Mouse (Mus musculus): ENCODE results near the gene Snap25.

The Snap25 gene

DNA sequence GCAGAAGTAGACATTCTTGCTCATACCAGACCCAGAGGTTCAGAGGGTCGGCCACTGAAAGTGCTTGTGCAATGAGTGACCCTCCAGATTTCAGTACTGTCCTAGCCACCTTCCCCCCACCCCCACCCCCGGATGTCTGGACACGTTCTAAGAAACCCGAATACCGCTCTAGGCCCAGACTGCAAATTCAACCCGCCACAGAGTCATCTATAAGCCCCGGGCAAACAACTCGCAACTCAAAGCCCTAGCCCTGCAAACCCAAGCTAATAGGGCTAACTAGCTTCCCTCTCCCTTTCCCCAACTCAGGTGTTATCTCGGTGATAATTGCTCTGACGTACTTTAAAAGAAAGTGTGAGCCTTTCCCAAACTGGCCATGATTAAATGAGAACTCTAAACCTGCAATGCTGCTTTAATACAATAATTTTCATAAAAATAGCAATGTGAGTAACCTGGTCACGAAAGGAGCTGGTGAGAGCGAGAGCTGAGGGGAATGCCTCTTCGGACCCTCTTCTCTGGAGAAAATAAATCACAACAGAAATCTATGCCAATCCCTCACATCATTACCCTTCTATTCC lies 725 bp upstream of the Snap25 start:
- no peak for DNase-seq

DNA sequence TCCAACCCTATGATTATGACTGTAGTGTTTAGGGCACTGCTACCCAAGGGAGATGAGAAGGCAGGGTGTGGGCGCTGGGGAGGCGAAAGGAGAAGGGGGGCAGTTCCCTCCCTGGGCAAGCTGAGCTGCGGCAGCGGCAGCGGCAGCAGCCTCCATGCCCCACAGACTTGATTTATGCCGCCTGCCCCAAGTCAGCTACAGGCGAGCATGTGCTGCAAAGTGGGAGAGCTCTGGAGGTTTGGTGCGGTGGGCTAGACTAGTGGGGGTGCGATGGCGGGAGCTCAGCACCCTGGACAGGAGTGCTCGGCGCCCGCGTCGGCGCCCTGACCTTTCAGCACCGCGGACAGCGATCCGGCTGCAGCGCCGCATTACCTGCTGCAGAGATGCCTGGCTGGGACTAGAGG lies 757 bp downstream of the Snap25 start:
- peak; percentile 74 for DNase-seq

DNA sequence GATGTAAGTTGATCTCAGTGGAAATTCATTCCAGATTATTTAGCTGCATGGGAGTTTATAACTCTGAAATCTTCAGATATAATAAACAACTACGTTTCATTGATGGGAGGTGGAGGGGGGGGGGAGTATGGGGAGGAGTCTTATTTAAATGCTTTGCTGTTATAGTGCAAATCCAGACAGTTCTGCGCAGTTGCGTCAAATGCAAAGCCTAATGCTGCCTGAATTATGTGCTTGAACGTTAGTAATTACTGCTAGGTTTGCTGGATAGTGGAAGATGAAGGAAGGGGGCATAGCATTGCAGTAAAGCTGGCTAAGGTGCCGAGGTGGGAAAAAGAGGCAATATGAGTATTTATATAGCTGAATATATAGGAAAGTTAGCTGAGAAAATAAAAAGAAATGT lies 2.3 kb downstream of the Snap25 start:
- no peak for DNase-seq

DNA sequence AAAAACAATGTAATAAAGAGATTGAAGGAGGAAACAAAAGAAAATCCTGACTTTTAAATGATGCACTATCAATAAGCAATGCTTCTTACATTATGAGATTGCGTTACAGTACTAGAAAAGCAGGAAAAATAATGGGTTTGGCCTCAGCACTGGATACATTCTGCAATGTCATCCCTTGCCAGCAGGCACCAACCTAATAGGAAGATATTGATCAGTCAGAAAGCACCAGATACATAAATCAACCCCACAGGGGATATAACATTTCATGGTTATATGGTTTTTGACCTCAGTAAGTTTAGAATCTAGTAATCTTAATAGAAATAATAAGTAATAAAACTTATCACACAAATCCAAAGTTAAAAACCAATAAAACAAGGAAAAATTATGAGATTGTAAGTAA lies 3.1 kb downstream of the Snap25 start:
- no peak for DNase-seq

DNA sequence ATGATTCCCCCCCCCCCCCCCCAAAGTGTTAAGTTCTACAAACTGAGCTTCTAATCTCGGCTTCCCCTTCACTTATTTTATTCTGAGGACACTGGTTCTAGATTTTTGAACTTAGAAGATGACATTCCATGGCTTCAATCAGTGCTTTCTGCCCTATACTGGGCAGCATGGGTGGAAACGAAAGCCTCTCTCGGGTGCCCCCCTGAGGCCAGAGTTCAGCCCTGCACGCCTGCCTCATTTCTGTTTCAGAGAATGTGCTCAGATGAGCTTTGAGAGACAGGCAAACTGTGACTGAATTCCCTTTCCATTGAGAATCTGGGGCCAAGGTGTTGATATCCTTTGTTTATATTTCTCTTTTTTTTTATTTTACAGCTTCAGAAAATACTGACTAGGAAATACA lies 7.0 kb downstream of the Snap25 start:
- peak; percentile 30 for DNase-seq

DNA sequence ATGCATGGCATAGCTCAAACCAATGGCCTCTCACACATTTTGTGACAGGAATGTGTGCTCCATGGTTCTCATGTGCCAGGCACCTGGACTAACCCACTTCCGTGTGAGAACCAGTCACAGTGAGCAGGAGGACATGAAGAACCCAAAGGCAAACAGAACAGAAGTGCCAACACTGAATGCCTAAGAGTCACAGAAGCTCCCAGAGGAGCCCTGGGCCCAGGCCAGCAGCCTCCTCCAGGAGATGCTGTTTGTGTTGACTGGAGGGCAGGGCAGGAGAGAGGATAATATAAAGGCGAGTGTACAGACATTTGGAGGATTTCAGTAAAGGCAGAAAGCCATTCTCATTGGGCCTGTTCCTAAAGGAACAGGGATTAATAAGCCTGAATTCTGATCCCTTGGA lies 25.0 kb downstream of the Snap25 start:
- no peak for DNase-seq

DNA sequence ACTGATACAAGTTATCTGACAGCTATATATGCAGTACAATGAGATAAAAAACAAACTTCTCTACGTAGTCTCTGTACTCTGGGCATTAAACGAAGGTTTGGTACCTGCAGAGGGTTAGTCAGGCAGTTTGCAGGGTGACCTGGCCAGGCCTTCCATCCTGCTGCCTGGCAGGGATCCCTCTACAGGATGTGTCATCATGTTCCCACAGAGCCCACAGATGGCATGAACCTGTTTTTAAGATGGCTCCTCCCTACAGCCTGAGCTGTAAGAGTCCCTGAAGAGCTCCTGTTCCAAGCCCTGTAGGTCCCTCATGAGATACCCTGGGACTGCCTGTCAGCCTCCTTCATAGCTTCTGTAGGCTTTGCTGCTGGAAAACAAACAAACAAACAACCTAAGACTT lies 29.0 kb downstream of the Snap25 start:
- DNase-seq, result no peak

DNA sequence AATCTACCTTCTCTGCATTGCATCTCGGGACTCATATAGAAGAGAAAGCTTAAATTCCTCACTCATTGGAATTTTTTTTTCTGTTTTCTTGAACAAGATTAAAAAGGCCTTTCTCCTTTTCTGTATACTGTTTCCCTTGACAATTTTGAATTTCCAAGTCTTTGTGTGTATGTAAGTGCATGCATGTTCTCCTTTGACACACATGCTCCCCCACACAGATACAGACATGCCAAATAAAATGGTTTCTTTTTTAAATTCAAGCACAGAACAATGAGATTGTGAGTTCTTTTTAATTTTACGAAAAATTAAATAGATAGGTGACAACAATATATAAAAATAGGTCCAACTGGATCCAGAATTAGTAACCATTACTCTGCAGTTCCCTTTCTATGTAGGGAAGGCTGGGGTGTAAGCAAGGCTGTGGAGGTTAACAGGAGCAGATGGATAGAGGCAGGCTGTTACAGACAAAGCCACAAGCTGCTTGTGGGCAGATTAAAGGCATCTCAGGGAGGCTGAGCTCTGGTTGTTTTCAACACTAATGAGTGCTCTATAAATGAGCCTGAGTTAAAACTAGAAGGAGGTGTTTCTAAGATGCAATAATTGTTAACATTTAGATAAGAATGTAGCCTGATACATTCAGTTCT lies 31.6 kb downstream of the Snap25 start:
- no peak for DNase-seq

DNA sequence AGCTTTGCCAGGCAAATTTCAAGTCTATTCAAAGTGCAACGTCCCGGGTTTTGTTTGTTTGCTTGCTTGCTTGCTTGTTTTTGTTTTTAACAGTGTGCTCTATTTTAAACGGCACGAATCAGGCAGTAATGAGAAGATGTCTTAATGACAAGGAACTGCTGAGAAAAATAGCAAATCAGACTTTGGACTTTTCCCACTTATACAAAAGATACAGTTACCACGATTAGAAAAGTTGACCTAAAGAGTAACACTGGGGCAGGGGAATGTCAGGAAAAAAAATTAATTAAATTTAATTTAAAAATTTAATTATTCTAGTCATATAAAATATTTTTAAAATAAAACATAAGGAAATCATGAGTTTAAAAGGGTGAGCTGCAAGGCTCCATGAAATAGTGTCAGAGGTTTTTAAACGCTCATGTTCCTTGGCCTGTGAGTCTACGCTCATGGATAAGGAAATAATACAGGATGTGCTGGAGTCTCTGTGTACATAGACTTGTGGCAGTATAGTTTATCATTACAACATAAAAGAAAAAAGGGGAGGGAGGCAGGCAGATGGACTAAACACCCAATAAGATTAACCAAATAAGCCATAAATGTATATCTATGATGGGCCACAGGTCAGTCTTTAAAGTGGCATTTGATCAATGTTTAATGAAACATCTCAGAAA lies 32.2 kb downstream of the Snap25 start:
- DNase-seq, result no peak

DNA sequence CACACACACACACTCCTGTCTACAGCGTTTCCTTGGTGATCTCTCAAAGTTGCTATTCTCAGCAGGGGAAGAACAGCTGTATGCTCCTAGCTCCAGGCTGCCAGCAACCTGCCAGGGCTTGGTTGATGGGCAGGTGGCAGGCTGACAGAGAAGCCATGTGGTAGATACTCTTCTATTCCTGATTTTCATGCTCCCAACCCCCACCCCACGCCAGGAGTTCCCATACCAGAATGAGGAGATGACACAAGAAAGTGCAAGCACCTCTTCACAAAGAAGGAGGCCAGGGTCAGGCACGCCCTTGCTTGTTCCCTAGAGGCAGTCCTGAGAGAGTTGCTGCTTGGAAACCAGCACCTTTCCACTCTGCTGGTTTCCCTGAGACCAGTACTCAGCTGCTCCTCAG lies 40.4 kb downstream of the Snap25 start:
- no peak for DNase-seq

DNA sequence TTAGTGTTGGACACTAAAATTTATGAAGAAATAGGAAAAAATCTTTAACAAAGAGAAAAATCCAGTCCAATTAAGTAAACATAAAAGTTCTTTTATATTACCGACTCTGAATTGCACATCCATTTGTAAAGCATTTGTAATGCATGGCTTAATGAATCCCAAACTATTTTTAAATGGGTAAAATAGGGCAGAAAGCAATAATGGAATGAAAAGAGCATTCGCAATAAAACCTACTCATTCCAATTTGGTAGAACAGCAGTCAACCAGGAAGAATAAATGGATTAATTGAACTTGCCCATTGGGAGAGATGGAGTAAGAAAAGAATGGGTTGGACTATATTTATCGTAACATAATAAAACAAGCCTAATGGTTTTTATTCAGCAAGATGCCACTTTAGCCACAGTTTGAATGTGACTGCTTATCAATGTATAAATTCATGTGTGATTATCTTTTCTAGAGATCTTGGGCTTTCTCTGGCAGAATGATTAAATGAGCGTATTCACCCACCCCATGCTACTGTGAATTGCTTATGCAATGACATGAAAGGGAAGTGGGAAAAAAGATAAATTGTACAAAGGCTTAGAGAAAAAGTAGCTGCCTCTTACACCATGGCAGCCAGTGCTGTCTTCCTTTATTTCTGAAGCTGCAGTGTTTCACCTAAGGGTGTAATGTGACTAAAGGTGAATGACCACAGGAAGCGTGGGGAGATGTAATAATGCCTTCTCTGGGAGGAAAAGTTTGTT lies 45.7 kb downstream of the Snap25 start:
- no peak for DNase-seq

DNA sequence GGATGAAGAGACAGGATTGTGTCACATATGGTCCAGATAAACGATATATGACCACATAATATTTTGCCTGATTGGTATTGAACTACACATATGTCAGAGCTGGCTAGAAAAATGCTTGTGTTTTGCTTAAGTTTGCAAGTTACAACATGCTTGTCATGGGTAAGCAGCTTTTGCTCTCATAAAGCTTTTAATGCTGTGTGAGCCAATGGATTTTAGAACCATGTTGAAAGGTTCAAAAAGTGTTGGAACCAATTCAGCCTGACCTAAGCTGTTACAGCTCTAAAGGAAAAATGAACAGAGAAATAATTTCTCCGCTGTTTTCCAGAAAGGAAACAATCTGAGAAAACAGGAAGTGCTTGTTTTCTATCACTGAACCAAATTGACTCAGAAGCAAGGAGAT lies 64.9 kb downstream of the Snap25 start:
- no peak for DNase-seq

DNA sequence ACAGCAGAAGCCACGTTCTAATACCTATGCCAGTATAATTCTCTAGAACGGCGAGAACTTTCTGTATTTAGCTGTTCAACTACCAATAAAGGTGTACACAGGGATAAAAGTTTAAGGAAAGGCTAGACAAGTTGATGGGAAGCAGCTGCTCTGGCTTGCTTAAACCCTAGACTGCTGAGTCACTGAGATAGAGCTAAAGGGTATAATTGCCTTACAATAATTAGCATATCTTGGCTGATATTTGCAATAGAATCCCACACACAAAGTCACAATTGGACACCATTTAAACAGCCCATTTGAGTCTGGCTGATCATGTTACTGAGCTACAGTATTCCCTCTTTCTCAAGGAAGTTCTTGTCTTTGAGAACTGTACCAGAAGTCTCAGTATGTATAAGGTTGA lies 65.4 kb downstream of the Snap25 start:
- no peak for DNase-seq

DNA sequence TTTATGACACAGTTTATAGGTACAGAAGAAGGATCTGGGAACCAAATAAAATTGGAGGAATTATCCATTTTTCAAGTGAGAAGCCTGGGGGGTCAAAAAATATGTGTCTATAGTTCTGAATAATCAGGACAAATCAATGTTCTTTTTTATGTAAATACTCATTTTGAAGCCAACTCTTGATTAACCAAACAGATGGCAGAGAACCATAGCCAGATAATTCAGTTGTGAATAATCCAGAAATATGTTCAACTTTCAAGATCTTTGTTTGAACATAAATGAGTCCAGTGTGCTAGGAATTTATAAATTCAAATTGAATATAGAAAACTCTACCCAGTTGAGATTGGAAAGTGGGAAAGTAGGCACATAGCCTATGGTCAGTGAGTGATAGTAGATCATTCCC lies 67.0 kb downstream of the Snap25 start:
- DNase-seq, result no peak

DNA sequence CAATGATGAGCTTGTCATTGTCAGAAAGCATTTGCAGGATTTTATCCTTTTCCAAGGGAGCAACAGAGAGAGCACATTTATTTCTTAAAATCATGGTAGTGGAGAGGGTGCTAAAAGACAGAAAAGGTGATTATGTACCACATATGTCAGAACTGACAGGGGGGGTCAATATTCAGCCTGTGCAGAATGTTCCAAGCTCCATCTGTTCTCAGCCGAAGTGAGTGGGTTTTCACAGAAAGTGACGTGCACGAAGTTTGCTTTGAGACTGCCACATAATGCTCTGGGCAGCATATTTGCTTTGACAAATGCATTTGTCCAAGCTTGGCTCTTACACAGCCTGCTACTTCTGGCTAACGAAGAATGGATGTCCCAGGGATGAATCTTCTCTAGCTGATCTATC lies 71.1 kb downstream of the Snap25 start:
- DNase-seq, result no peak

DNA sequence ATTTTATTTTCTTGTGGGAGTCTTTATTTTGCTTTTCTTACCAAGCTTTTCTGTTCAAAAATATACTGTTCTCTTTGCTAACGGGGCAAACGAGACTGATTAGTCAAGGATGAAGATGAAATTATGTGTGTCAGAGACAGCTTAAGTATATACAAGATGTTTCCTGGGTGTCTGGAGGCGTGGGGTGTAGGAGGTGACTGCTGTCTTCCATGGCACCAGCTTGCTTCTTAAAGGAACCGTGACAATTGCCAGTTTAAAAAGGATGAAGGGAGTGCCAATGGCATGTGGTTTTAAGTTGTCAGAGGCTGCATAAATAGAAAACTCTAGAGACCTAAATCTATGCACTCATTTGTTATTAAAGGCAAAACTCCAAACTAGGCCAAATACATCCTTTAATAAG lies 75.1 kb downstream of the Snap25 start:
- DNase-seq, result no peak

DNA sequence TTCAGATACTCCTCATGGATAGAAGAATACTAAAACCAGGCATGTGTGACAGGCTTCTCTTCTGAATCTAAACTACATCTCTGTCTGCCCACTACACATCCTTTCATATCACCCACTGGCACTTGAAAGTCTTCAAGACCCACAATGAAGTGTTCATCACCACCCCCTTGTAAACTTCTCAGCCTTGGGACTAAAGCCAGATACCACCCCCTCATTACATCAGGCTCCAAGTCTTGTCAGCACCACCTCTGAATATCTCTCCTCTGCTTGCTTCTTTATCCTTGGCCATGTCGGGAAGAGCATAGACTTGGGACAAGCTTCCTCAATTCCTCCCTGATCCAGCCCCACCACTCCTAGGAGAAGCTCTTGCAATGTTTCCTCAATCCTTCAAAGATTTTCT lies 83.3 kb downstream of the Snap25 start:
- no peak for DNase-seq

DNA sequence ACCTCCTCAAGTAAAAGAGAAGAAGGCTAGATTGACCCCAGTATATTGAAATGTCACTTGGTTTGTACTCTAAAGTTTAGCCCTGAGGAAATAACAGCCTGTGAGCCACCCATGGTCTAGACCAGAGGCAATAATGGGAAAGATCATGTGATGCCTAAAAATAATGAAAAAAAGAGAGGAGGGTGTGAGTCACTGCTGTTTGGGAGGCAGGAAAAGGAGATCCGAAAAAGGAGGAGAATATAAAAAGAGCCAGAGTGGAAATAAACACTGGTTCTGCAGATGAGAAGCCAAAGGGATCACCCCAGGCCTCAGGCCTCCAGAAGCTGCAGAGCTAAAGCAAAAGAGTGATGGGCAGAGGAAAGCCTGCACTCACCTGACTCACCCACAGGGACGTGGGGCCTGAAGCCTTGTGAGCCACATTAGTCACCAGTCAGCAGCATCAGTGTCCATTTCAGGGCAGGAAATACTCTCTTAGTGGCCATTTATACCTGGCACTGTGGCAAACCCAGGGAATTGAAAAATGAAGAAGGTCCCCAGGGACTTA lies 85.7 kb downstream of the Snap25 start:
- DNase-seq, result no peak

DNA sequence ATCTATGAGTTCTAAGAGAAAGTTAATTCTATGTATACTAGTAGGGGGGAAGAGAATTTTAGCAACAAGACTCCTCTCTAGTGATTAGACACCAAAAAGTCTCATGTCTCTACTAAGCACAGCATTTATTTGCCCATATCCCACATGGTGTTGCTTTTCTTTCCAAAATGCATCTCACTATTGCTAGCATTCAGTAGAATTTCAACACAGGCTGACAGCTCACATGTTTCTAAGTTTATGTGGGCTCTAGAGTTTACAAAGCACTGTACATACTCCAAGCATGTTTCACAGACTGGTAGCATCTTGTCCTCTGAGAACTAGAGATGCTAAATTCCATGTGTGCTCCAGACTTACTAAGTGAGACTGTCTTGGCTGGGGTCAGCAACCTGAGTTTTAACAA lies 87.8 kb downstream of the Snap25 start:
- DNase-seq, result no peak

DNA sequence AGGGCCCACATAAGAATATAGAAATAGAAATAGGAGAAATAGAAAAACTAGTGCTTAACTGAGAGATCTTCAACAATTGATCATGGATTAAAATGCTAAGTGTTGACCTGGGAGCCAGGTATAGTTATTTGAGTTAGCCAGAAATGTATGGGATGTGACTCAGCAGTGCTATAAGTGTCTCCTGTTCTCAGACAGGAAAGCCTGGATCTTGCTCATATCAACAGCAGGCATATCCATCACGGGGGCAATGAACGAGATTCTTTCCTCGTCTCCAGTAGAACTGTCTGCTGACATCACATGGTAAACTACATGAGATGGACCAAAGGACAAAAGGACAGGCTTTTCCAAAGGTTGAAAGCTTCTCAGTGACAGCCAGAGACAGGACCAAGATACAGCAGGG lies 88.8 kb downstream of the Snap25 start:
- DNase-seq, result no peak

DNA sequence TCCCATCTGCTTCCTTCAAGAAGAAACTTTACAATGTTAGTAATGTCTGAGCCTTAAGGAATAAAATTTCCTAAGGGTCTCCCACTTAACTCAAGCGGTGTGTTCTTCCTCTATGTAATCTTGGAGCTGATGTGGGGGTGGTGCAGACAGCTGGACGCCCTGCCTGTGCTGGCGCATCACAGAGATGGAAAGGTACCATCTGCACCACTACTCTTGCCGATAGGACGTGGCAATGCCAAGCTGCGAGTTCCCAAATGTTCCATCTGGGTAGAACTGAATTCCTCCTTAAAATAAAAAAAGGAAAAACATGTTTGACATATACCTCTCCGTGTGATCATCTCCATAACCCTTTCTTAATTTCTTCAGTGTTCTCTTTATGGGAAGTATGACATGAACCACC lies 89.9 kb downstream of the Snap25 start:
- no peak for DNase-seq

DNA sequence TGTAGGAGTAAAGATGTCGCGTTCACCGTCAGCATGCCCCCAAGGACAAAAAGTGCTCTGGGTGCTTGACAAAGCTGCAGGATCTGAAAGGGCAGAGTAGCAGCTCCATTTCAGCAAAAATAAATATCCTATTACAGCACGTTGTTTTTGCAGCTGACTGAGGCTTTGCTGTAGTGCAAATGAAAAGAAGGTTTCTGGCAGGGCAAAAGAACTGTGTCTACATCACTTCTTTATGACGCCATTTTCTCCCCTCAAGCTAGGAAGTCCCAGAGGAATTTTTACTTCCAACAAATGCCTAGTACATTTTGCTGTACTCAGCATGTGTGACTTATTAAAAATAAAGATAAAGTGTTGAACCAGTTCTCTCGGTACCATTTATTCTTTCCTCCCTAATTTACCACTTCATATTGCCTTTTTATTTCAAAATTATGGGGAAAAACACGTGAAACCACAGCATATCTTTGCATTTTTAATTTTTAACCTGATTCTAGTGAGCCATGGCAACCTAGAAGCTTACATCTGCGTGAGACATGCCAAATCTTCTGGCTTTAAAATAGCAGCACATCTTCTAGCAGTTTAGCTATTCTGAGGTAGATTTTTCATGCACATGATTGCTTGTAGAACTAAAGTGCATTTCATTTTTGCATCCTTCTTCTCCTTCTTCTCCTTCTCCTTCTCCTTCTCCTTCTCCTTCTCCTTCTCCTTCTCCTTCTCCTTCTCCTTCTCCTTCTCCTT lies 94.9 kb downstream of the Snap25 start:
- DNase-seq, result no peak

DNA sequence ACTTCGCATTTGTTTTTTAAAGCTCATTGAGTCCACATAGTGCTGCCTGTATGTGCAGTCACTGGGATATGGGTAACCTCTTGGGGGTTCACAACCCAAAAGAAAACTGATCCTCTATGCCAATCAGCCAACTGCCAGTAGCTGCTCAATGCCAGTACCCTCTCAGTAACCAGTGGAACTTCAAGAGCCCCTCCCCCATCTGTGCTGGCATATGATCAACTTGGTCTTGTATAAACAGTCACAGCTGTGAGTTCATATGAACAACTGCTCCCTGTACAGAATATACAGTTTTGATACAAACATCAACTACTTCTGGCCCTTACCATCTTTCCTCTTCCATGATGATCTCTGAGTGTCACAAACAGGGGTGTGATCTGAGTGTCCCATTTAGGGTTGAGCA lies 98.1 kb downstream of the Snap25 start:
- DNase-seq, result no peak

All from lung, postnatal 36 days (tissue).